Mouse (Mus musculus) stomach, postnatal 0 days (tissue): ENCODE measurements around the gene Paics.

Experiments used
- CTCF ChIP-seq: IDR thresholded peaks from 2 replicates; pipeline ENCODE4 v1.5.1; 2016; ENCODE audit warnings: antibody characterized with exemption, low read depth, mild to moderate bottlenecking, moderate library complexity
- EP300 ChIP-seq: optimal IDR thresholded peaks from 2 replicates; pipeline ENCODE3; 2016; ENCODE audit warnings: antibody characterized with exemption

GRCm38 (mm10) chr5:76928124-76928832 is 22.8 kb upstream of the Paics start:
- no peak for TF ChIP-seq CTCF
- TF ChIP-seq EP300: no peak
